Mouse (Mus musculus) hindbrain, embryonic 14.5 days (tissue): Measurements from ENCODE around the gene Ankrd33b. TPM values are rescaled to one million over a fixed set of nuclear protein-coding genes. Genes with fewer than 3 reads are reported as not detected.

Experiments
- ATAC-seq: fragments of 200-750 bp; cut with Nextera tagmentation; 2 replicates; pipeline ENCODE4 v1.8.0; 2017; ENCODE audit warnings: moderate number of reproducible peaks, mild to moderate bottlenecking, moderate TSS enrichment, moderate library complexity; ENCODE audit not compliant: low FRiP score
- DNase-seq: peaks from one replicate; pipeline ENCODE4 v3.0.0-alpha.2; 2015; ENCODE audit warnings: low spot score
- H3K27ac ChIP-seq: fragments of 300-500 bp; sonication (generic); 2 replicates; pipeline ENCODE4 v1.5.1; 2014; ENCODE audit warnings: mild to moderate bottlenecking, moderate library complexity
- H3K27me3 ChIP-seq: fragments of 300-500 bp; sonication (generic); 2 replicates; pipeline ENCODE4 v1.6.1; 2014; ENCODE audit warnings: mild to moderate bottlenecking, low read length, mixed read lengths; ENCODE audit not compliant: control insufficient read depth, insufficient read depth
- H3K36me3 ChIP-seq: fragments of 300-500 bp; sonication (generic); replicated peaks from 2 replicates; pipeline ENCODE4 v1.6.1; 2014; ENCODE audit not compliant: control insufficient read depth, insufficient read depth
- H3K4me1 ChIP-seq: fragments of 300-500 bp; sonication (generic); replicated peaks from 2 replicates; pipeline ENCODE4 v1.6.1; 2014; ENCODE audit warnings: antibody characterized with exemption, low read length, mixed read lengths; ENCODE audit not compliant: control insufficient read depth, insufficient read depth
- H3K4me2 ChIP-seq: fragments of 300-500 bp; sonication (generic); replicated peaks from 2 replicates; pipeline ENCODE4 v1.6.1; 2014; ENCODE audit warnings: mild to moderate bottlenecking, moderate library complexity
- H3K4me3 ChIP-seq: fragments of 300-500 bp; sonication (generic); replicated peaks from 2 replicates; pipeline ENCODE4 v1.5.1; 2014; ENCODE audit warnings: mild to moderate bottlenecking, low read length
- H3K9ac ChIP-seq: fragments of 300-500 bp; sonication (generic); 2 replicates; pipeline ENCODE4 v1.6.1; 2014
- H3K9me3 ChIP-seq: fragments of 300-500 bp; sonication (generic); 2 replicates; pipeline ENCODE4 v1.6.1; 2016; ENCODE audit warnings: low read length; ENCODE audit not compliant: control insufficient read depth
- WGBS: fragments of 180-500 bp; shearing (Covaris S2); extraction: QIAGEN DNeasy Blood & Tissue Kit; methylation state at CpG from one replicate; pipeline ENCODE4 v1.1.7; 2014; 5-methylcytosine and 5-hydroxymethylcytosine counted together
- polyA plus RNA-seq: library from polyadenylated mRNA; unstranded; fragments of >200 nt; fragmentation: Nextera tagmentation; extraction: Ambion mirVana; gene quantifications from 2 replicates; pipeline ENCODE4 v1.2.1, GENCODE M21; 2014

Gene Ankrd33b
- polyA plus RNA-seq, 1 experiment from 2014 or later: 1.3 TPM

- Histone ChIP-seq H3K4me3 (no peak overlapping the region), H3K36me3 (no peaks in the 10 kb centered on the region), H3K27me3 (no peaks in the 10 kb centered on the region), H3K9me3 (no peaks in the 10 kb centered on the region), H3K9ac (no peak overlapping the region), H3K4me1 (0 out of 2 replicates have a peak, but pooled peaks cover 4% of the 10 kb centered on the region), H3K4me2 (no peak overlapping the region), H3K27ac (no peak overlapping the region)
- WGBS: 89% methylated on average over 18 of the region's 18 CpGs
- ATAC-seq (no peak), DNase-seq (no peak)
Measured at GRCm38 (mm10) chr15:31258693-31259439, 108.7 kb downstream of the Ankrd33b start.

- H3K27ac ChIP-seq: no peak overlapping the region
- no peak overlapping the region for H3K4me2 ChIP-seq
- WGBS: 78% methylated on average over 21 of the region's 21 CpGs
- no peaks in the 10 kb centered on the region for H3K9me3 ChIP-seq
- H3K9ac ChIP-seq: no peak overlapping the region
- ATAC-seq (no peak), DNase-seq (no peak)
- 0 out of 2 replicates have a peak, but pooled peaks cover 4% of the 10 kb centered on the region for H3K4me1 ChIP-seq
- no peaks in the 10 kb centered on the region for H3K36me3 ChIP-seq
- no peaks in the 10 kb centered on the region for H3K27me3 ChIP-seq
- no peak overlapping the region for H3K4me3 ChIP-seq
Measured at GRCm38 (mm10) chr15:31258029-31258692, 109.4 kb downstream of the Ankrd33b start.

GRCm38 (mm10) chr15:31257329-31257728 lies 110.2 kb downstream of the Ankrd33b start:
- Histone ChIP-seq H3K4me2 (no peak overlapping the region), H3K27me3 (no peaks in the 10 kb centered on the region), H3K9ac (no peak overlapping the region), H3K36me3 (no peaks in the 10 kb centered on the region), H3K4me1 (0 out of 2 replicates have a peak, but pooled peaks cover 4% of the 10 kb centered on the region), H3K9me3 (no peaks in the 10 kb centered on the region), H3K27ac (no peak overlapping the region), H3K4me3 (no peak overlapping the region)
- DNase-seq (no peak), ATAC-seq (no peak)
- WGBS: 85% methylated on average over 1 of the region's 1 CpGs

- ATAC-seq: no peak
- DNase-seq: no peak
Measured at GRCm38 (mm10) chr15:31255762-31256161, 111.8 kb downstream of the Ankrd33b start.

GRCm38 (mm10) chr15:31254939-31255535 lies 112.5 kb downstream of the Ankrd33b start:
- H3K27ac ChIP-seq: no peak overlapping the region
- no peaks in the 10 kb centered on the region for H3K9me3 ChIP-seq
- H3K36me3 ChIP-seq: no peaks in the 10 kb centered on the region
- no peaks in the 10 kb centered on the region for H3K27me3 ChIP-seq
- H3K4me3 ChIP-seq: no peak overlapping the region
- WGBS: 86% methylated on average over 9 of the region's 9 CpGs
- H3K9ac ChIP-seq: no peak overlapping the region
- H3K4me1 ChIP-seq: peaks cover 14% of the 10 kb centered on the region
- ATAC-seq: no peak
- H3K4me2 ChIP-seq: no peak overlapping the region
- DNase-seq: no peak

More at GRCm38 (mm10) chr15:31255762-31256161, 111.8 kb downstream of the Ankrd33b start:
- Histone ChIP-seq H3K4me3 (no peak overlapping the region), H3K9ac (no peak overlapping the region), H3K9me3 (no peaks in the 10 kb centered on the region), H3K36me3 (no peaks in the 10 kb centered on the region), H3K4me1 (peaks cover 7% of the 10 kb centered on the region; the same call in 1 of the 2 replicates), H3K27ac (no peak overlapping the region), H3K27me3 (no peaks in the 10 kb centered on the region), H3K4me2 (no peak overlapping the region)
- WGBS: 83% methylated on average over 6 of the region's 6 CpGs

GRCm38 (mm10) chr15:31253963-31254362 lies 113.6 kb downstream of the Ankrd33b start:
- Histone ChIP-seq H3K27me3 (no peaks in the 10 kb centered on the region), H3K4me3 (no peak overlapping the region), H3K36me3 (no peaks in the 10 kb centered on the region), H3K9ac (no peak overlapping the region), H3K4me1 (peaks cover 14% of the 10 kb centered on the region), H3K9me3 (no peaks in the 10 kb centered on the region), H3K4me2 (no peak overlapping the region), H3K27ac (no peak overlapping the region)
- 77% methylated on average over 4 of the region's 4 CpGs for whole genome bisulfite sequencing
- DNase-seq (no peak), ATAC-seq (no peak)

- DNase-seq: no peak
- no peak overlapping the region for H3K9ac ChIP-seq
- H3K27ac ChIP-seq: no peak overlapping the region
- H3K36me3 ChIP-seq: no peaks in the 10 kb centered on the region
- 77% methylated on average over 8 of the region's 8 CpGs for WGBS
- H3K4me2 ChIP-seq: no peak overlapping the region
- no peak overlapping the region for H3K4me3 ChIP-seq
- ATAC-seq: no peak
- peaks cover 14% of the 10 kb centered on the region for H3K4me1 ChIP-seq
- H3K27me3 ChIP-seq: no peaks in the 10 kb centered on the region
- no peaks in the 10 kb centered on the region for H3K9me3 ChIP-seq
Measured at GRCm38 (mm10) chr15:31253380-31253779, 114.1 kb downstream of the Ankrd33b start.

- ATAC-seq (no peak), DNase-seq (no peak)
- Histone ChIP-seq H3K27me3 (no peaks in the 10 kb centered on the region), H3K27ac (no peak overlapping the region), H3K9me3 (no peaks in the 10 kb centered on the region), H3K36me3 (no peaks in the 10 kb centered on the region), H3K4me1 (peaks cover 14% of the 10 kb centered on the region), H3K4me2 (no peak overlapping the region), H3K9ac (no peak overlapping the region), H3K4me3 (no peak overlapping the region)
- 66% methylated on average over 16 of the region's 16 CpGs for WGBS
Measured at GRCm38 (mm10) chr15:31252590-31253311, 114.8 kb downstream of the Ankrd33b start.

- no peak overlapping the region for H3K4me3 ChIP-seq
- H3K9me3 ChIP-seq: no peaks in the 10 kb centered on the region
- H3K36me3 ChIP-seq: no peaks in the 10 kb centered on the region
- H3K9ac ChIP-seq: no peak overlapping the region
- WGBS: 88% methylated on average over 6 of the region's 6 CpGs
- DNase-seq: no peak
- H3K4me1 ChIP-seq: peaks cover 10% of the 10 kb centered on the region
- no peaks in the 10 kb centered on the region for H3K27me3 ChIP-seq
- ATAC-seq: no peak
- H3K4me2 ChIP-seq: no peak overlapping the region
- no peak overlapping the region for H3K27ac ChIP-seq
Measured at GRCm38 (mm10) chr15:31251189-31251588, 116.3 kb downstream of the Ankrd33b start.
